ENCODE assay signal across 18 mouse cellular contexts in the genomic region with DNA sequence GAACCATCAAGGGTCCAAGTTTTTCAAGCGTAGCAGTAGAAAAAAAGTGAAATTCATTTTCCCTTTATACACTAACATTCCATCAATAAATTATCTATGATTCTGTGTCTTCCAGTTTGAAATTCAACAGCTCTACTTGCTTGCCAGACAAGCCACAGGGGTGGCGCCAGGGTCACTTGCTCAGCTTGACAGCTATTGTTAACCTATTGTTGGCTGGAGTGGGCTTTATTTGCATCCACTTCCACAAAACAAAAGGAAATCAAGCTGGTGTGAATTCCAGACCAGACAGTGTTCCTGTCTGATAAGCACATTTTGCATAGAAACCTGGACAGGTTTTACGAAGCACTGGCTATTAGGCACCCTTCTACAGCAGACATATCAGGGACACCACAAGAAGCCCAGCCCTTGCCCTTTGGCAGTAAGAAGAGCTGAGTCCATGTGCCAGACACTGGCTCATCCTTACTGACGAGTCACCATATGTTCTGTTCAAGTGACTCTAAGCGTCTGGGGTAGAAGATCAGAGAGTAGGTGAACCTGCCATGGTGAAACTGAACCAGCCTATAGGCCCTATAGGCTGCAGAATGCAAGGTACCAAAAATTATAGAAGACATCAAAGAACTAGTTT.
A peak's percentile ranks its signal among the peaks of the same experiment; 100 is the strongest.
DNase-seq lines count a peak whose midpoint lies in the region; ATAC-seq lines count a peak whose summit lies in the region.
"Had no signal": no experiment of that assay in that cellular context is flagged by ENCODE, and none has a peak within 500 bp of the region (broad histone marks: within the 10 kb centered on the region; RNA-seq: fewer than 3 reads in every experiment).

No protein-coding gene starts in this region.

- H3K27me3 ChIP-seq in kidney, embryonic 14.5 days (ENCODE audit: control insufficient read depth, insufficient read depth, low read length), result no peaks in the 10 kb centered on the region
- H3K27me3 ChIP-seq: forebrain, embryonic 15.5 days; heart, embryonic 15.5 days; kidney, embryonic 15.5 days had no signal

- H3K4me2 ChIP-seq in kidney, embryonic 14.5 days (replicated peaks; ENCODE audit: low read depth, low read length), result no peak overlapping the region
- H3K4me2 ChIP-seq: forebrain, embryonic 15.5 days; heart, embryonic 15.5 days; kidney, embryonic 15.5 days; lung, embryonic 14.5 days had no signal

- intact Hi-C loops in left cerebral cortex, postnatal 4 days (cut with DNase I), result no loop called here
- intact Hi-C loops in left cerebral cortex, postnatal 25 days (cut with DNase I), result no loop called here
- intact Hi-C loops in heart, postnatal 10 days (cut with DNase I), result loop anchor here (5.0 kb wide), 1 partner anchor 366 kb away; a partner anchor contains a TSS

- no peak overlapping the region for H3K9ac ChIP-seq in kidney, embryonic 14.5 days (ENCODE audit: low read depth, low read length)
- H3K9ac ChIP-seq: forebrain, embryonic 15.5 days; heart, embryonic 15.5 days; kidney, embryonic 15.5 days; lung, embryonic 14.5 days had no signal

- H3K36me3 ChIP-seq in kidney, embryonic 14.5 days (ENCODE audit: control insufficient read depth, insufficient read depth, low read length), result no peaks in the 10 kb centered on the region
- H3K36me3 ChIP-seq: forebrain, embryonic 15.5 days; heart, embryonic 15.5 days; kidney, embryonic 15.5 days had no signal

- no peaks in the 10 kb centered on the region for H3K4me1 ChIP-seq in kidney, embryonic 14.5 days (ENCODE audit: control insufficient read depth, insufficient read depth, low read length)
- H3K4me1 ChIP-seq: forebrain, embryonic 15.5 days; heart, embryonic 15.5 days; kidney, embryonic 15.5 days had no signal

- H3K4me3 ChIP-seq in kidney, embryonic 14.5 days (ENCODE audit: low read length), result no peak overlapping the region
- H3K4me3 ChIP-seq: forebrain, embryonic 15.5 days; gastrocnemius, adult 2 months; heart, embryonic 15.5 days; kidney, embryonic 15.5 days had no signal

- no peak overlapping the region for H3K27ac ChIP-seq in kidney, embryonic 14.5 days (ENCODE audit: low read depth, low read length)
- H3K27ac ChIP-seq: forebrain, embryonic 15.5 days; gastrocnemius, adult 2 months; heart, embryonic 15.5 days; kidney, embryonic 15.5 days had no signal

- 0 out of 2 replicates have a peak, but pooled peaks cover 3% of the 10 kb centered on the region for H3K9me3 ChIP-seq in kidney, embryonic 14.5 days (ENCODE audit: control insufficient read depth, low read length)
- H3K9me3 ChIP-seq: forebrain, embryonic 15.5 days; heart, embryonic 15.5 days; kidney, embryonic 15.5 days had no signal

- DNase-seq in left cerebral cortex, postnatal 4 days, result peak; percentile 52
- no peak for DNase-seq in left cerebral cortex, postnatal 25 days (ENCODE audit: low spot score in 2 of 2)
- DNase-seq in R1 (ENCODE audit: low read depth, low spot score), result peak; percentile 93
- DNase-seq in cerebellum, adult 9-11 months, result peak; percentile 33
- peak; percentile 30 for DNase-seq in mesoderm, embryonic 11.5 days (ENCODE audit: low read depth, low spot score)
- DNase-seq in heart, postnatal 10 days, result no peak
- no peak for DNase-seq in thymus, postnatal 36 days
- DNase-seq: gastrocnemius, adult 2 months; heart, adult 11 months; layer of hippocampus, adult 9-11 months; liver; lung, embryonic 14.5 days; right cerebral cortex, postnatal 14 days; thymus, postnatal 4 days had no signal

- 71% methylated on average over 5 of the region's 5 CpGs for WGBS in kidney, embryonic 14.5 days

- ATAC-seq in kidney, embryonic 14.5 days (ENCODE audit: low FRiP score, low TSS enrichment), result no peak
- ATAC-seq: forebrain, embryonic 15.5 days had no signal

Comparison
In these comparisons a context has a peak if more than half of its experiments do, and no peak if none do; other contexts are left out.
1. DNase-seq: peak in left cerebral cortex, postnatal 4 days (single experiment), R1 (single experiment), cerebellum, adult 9-11 months (single experiment) and mesoderm, embryonic 11.5 days (single experiment); none in left cerebral cortex, postnatal 25 days (0 of 2), heart, postnatal 10 days (0 of 2) and thymus, postnatal 36 days (0 of 2).